Mouse (Mus musculus): ENCODE results near the gene Gm28053. TPM values are rescaled to one million over a fixed set of nuclear protein-coding genes. Genes with fewer than 3 reads are reported as not detected.

Gene Gm28053
- 0.59 TPM in 1 of 2 replicates, not detected in the other for polyA plus RNA-seq (2015; fragmentation: Nextera tagmentation; extraction: Ambion mirVana)

- no peak within 1 kb of the TSS for H3K4me2 ChIP-seq (replicated peaks; ENCODE audit: low read depth)
- DNase-seq (ENCODE audit: low spot score) (no peak), ATAC-seq (ENCODE audit: low FRiP score, low TSS enrichment) (no peak)
- H3K4me1 ChIP-seq (replicated peaks; ENCODE audit: control insufficient read depth, insufficient read depth), result no peaks in the 10 kb centered on the region
- H3K27me3 ChIP-seq (ENCODE audit: control insufficient read depth, insufficient read depth, low read length), result no peaks in the 10 kb centered on the region
- no peak within 1 kb of the TSS for H3K9ac ChIP-seq (ENCODE audit: low read length)
- no peak within 1 kb of the TSS for H3K4me3 ChIP-seq (ENCODE audit: low read depth, low read length)
- no peak within 1 kb of the TSS for H3K27ac ChIP-seq (replicated peaks)
- H3K9me3 ChIP-seq (ENCODE audit: control insufficient read depth, low read length), result no peaks in the 10 kb centered on the region
- H3K36me3 ChIP-seq (ENCODE audit: control insufficient read depth, insufficient read depth, low read length), result no peaks in the 10 kb centered on the region
- 54% methylated on average over 2 of the region's 2 CpGs for WGBS
- TF ChIP-seq EP300 (optimal IDR thresholded peaks at IDR 0.05) (no peak), CTCF (IDR thresholded peaks at IDR 0.05; ENCODE audit: low read depth) (no peak)
Observed at GRCm38 (mm10) chr6:48718455-48718854, at the start of gene Gm28053, which contains the start of gene Gimap7. Gene Gm28053 (plus strand): TSS chr6:48718607. Gene Gimap7 (plus strand): TSS chr6:48718621.

GRCm38 (mm10) chr6:48669446-48669969, 48.9 kb upstream of the Gm28053 start:
- 58% methylated on average over 2 of the region's 2 CpGs for WGBS
- no peak overlapping the region for H3K27ac ChIP-seq (replicated peaks)
- DNase-seq (ENCODE audit: low spot score), result peak; percentile 4
- no peak overlapping the region for H3K9ac ChIP-seq (ENCODE audit: low read length)
- TF ChIP-seq EP300 (optimal IDR thresholded peaks at IDR 0.05), result no peak
- no peak for TF ChIP-seq CTCF (IDR thresholded peaks at IDR 0.05; ENCODE audit: low read depth)
- no peak overlapping the region for H3K4me3 ChIP-seq (ENCODE audit: low read depth, low read length)
- no peaks in the 10 kb centered on the region for H3K4me1 ChIP-seq (replicated peaks; ENCODE audit: control insufficient read depth, insufficient read depth)
- no peak overlapping the region for H3K4me2 ChIP-seq (replicated peaks; ENCODE audit: low read depth)
- no peaks in the 10 kb centered on the region for H3K9me3 ChIP-seq (ENCODE audit: control insufficient read depth, low read length)
- no peak for ATAC-seq (ENCODE audit: low FRiP score, low TSS enrichment)
- no peaks in the 10 kb centered on the region for H3K36me3 ChIP-seq (ENCODE audit: control insufficient read depth, insufficient read depth, low read length)
- no peaks in the 10 kb centered on the region for H3K27me3 ChIP-seq (ENCODE audit: control insufficient read depth, insufficient read depth, low read length)

- ATAC-seq (ENCODE audit: low FRiP score, low TSS enrichment) (no peak), DNase-seq (ENCODE audit: low spot score) (no peak)
- H3K4me1 ChIP-seq (replicated peaks; ENCODE audit: control insufficient read depth, insufficient read depth), result no peaks in the 10 kb centered on the region; the same call in 1 of the 2 replicates
- H3K36me3 ChIP-seq (ENCODE audit: control insufficient read depth, insufficient read depth, low read length), result no peaks in the 10 kb centered on the region
- no peak overlapping the region for H3K27ac ChIP-seq (replicated peaks)
- H3K9me3 ChIP-seq (ENCODE audit: control insufficient read depth, low read length), result no peaks in the 10 kb centered on the region
- TF ChIP-seq CTCF (IDR thresholded peaks at IDR 0.05; ENCODE audit: low read depth), result no peak
- no peaks in the 10 kb centered on the region for H3K27me3 ChIP-seq (ENCODE audit: control insufficient read depth, insufficient read depth, low read length)
- H3K9ac ChIP-seq (ENCODE audit: low read length), result no peak overlapping the region
- H3K4me3 ChIP-seq (ENCODE audit: low read depth, low read length), result no peak overlapping the region
- no peak overlapping the region for H3K4me2 ChIP-seq (replicated peaks; ENCODE audit: low read depth)
- WGBS, result 97% methylated on average over 9 of the region's 9 CpGs
Observed at GRCm38 (mm10) chr6:48674291-48675058, 43.9 kb upstream of the Gm28053 start.

GRCm38 (mm10) chr6:48675400-48675930, 42.9 kb upstream of the Gm28053 start:
- H3K4me3 ChIP-seq (ENCODE audit: low read depth, low read length), result no peak overlapping the region
- H3K4me2 ChIP-seq (replicated peaks; ENCODE audit: low read depth), result peak overlapping the region; percentile 37
- DNase-seq (ENCODE audit: low spot score), result peak; percentile 16
- ATAC-seq (ENCODE audit: low FRiP score, low TSS enrichment), result no peak
- no peaks in the 10 kb centered on the region for H3K9me3 ChIP-seq (ENCODE audit: control insufficient read depth, low read length)
- H3K4me1 ChIP-seq (replicated peaks; ENCODE audit: control insufficient read depth, insufficient read depth), result no peaks in the 10 kb centered on the region; the same call in 1 of the 2 replicates
- no peaks in the 10 kb centered on the region for H3K27me3 ChIP-seq (ENCODE audit: control insufficient read depth, insufficient read depth, low read length)
- H3K9ac ChIP-seq (ENCODE audit: low read length), result no peak overlapping the region
- H3K27ac ChIP-seq (replicated peaks), result no peak overlapping the region
- WGBS, result 51% methylated on average over 10 of the region's 10 CpGs
- TF ChIP-seq CTCF (IDR thresholded peaks at IDR 0.05; ENCODE audit: low read depth) (no peak), EP300 (optimal IDR thresholded peaks at IDR 0.05) (no peak)
- H3K36me3 ChIP-seq (ENCODE audit: control insufficient read depth, insufficient read depth, low read length), result no peaks in the 10 kb centered on the region

- no peaks in the 10 kb centered on the region; the same call in 1 of the 2 replicates for H3K4me1 ChIP-seq (replicated peaks; ENCODE audit: control insufficient read depth, insufficient read depth)
- H3K27me3 ChIP-seq (ENCODE audit: control insufficient read depth, insufficient read depth, low read length), result no peaks in the 10 kb centered on the region
- H3K9me3 ChIP-seq (ENCODE audit: control insufficient read depth, low read length), result no peaks in the 10 kb centered on the region
- H3K27ac ChIP-seq (replicated peaks), result no peak within 1 kb of the TSS
- no peak within 1 kb of the TSS for H3K9ac ChIP-seq (ENCODE audit: low read length)
- peak within 1 kb of the TSS; percentile 37 for H3K4me2 ChIP-seq (replicated peaks; ENCODE audit: low read depth)
- peak; percentile 62 for DNase-seq (ENCODE audit: low spot score)
- TF ChIP-seq EP300 (optimal IDR thresholded peaks at IDR 0.05), result no peak
- no peak for TF ChIP-seq CTCF (IDR thresholded peaks at IDR 0.05; ENCODE audit: low read depth)
- peak within 1 kb of the TSS; percentile 19; the same call in 1 of the 2 replicates for H3K4me3 ChIP-seq (ENCODE audit: low read depth, low read length)
- H3K36me3 ChIP-seq (ENCODE audit: control insufficient read depth, insufficient read depth, low read length), result no peaks in the 10 kb centered on the region
- 30% methylated on average over 13 of the region's 13 CpGs for whole genome bisulfite sequencing
- ATAC-seq (ENCODE audit: low FRiP score, low TSS enrichment), result peak; percentile 53; the same call in 1 of the 2 replicates
Observed at GRCm38 (mm10) chr6:48675931-48676859, 42.2 kb upstream of the Gm28053 start, which contains the start of gene Gimap9. Gene Gimap9 (plus strand): TSS chr6:48676129.

Data from stomach, postnatal 0 days (tissue).